Mouse (Mus musculus): ENCODE measurements around the gene Gm8994. TPM values are rescaled to one million over a fixed set of nuclear protein-coding genes. Genes with fewer than 3 reads are reported as not detected.
"Not testable (repeated sequence)": the region's sequence is repeated elsewhere in the genome, so short reads cannot be mapped to it uniquely, and the experiment has no call there.

The Gm8994 gene
- polyA plus RNA-seq (2012; rRNA removed), result 0.04 TPM in 1 of 2 replicates, not detected in the other

DNA sequence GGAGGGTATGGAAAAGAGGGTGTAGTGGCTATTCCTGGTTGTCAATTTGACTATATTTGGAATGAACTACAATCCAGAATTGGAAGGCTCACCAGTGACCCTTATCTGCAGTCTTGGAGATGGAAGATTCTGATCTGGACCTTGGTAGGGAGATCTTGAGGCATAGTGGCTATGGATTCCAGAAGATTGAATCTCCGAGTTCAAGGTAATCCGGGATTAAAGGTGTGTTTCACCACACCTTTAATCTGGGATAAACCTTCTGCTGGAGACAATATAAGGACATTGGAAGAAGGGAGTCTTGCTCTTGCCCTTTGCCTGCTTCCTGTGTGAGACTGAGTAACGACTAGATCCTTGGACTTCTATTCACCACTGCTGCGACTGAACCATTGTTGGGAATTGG lies at the start of gene Gm8994:
Gm8994 (plus strand) TSS at position 301 of the 400 bp plus-strand sequence.
- not testable (repeated sequence) for DNase-seq (ENCODE audit: low spot score)

DNA sequence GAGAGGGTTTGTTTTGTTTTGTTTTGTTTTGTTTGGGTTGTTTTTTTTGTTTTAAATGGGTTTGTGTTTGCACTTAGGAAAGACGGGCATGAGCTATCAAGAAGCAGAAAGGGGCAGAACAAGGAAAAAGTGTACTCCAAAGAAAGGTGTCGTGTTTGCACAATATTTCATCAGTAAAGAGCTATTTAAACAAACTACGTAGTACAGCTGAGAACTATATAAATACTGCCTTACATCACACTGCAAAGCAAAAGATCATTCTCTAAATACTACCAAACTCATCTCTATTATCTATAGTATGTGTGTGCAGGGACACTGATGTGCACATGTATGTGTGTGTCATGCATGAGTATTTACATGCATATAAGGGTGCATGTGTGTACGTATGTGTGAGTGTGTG lies 49.7 kb upstream of the Gm8994 start:
- DNase-seq (ENCODE audit: low spot score), result no peak

DNA sequence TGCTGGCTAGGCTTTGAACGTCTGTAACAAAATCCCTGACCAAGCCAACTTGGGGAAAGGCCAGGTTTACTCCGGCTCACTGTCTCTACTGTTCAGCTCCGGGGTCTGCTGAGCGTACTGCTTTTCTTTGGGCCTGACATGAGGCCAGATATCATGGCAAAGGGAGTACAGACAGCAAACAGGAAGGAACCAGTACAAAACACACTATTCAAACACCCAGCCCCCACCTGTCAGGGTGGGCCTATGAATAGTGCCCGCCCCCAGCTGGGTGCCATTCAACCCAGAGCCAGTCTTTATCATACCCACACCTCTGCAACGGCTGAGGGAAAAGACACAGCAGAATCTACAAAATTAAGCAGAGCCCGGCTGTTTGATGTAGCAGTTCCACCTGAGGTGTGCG lies 42.8 kb upstream of the Gm8994 start:
- DNase-seq (ENCODE audit: low spot score), result no peak

DNA sequence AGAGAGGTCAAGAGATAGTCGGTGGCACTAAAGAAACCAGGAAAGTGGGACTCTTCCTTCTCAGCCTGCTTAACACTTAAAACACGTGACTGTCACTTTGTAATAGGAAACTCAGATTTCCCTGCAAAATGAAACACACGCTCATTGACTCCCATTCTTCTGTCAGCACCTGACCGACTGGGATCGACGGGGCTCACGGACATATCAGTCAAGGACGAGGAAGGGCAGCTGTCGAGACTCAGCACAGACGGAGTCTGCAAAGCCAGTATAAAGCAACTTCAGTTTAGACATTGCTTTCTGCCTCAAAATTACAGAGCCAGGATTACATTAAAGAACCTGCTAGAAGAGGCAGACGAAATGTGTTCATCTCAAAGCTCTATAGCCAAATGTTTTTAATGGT lies 41.2 kb upstream of the Gm8994 start:
- no peak for DNase-seq (ENCODE audit: low spot score)

DNA sequence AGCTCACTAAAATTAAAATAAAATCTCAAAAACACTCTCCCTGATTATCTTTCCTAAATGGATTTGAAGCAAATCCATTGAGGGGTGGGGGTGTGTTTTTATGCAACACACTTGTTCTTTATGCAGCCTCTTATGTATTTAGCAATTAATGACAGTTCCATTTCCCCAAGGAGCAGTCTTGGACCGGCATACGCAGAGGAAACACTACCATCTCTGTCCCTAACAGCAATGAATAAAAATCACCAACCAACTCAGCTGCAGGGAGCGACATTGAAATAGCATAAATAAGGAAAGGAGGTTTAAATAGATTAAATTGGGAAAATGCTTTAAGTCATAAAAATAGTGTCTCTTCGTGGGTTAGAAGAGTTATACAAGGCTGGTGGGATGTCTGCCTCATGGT lies 40.8 kb upstream of the Gm8994 start:
- DNase-seq (ENCODE audit: low spot score), result no peak

DNA sequence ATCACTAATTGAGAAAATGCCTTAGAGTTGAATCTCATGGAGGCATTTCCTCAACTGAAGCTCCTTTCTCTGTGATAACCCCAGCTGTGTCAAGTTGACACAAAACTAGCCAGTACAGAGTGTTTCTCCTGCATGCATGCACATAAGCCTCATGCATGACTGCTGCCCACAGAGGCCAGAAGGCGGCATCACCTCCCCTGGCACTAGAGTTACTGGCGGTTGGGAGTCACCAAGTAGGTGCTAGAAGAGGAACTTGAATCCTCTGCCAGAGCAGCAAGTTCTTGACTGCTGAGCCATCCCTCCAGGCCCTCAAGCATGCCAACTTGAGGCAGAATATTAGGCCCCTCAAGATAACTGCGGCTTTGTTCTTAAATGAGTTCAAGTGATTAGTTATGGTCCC lies 35.9 kb upstream of the Gm8994 start:
- no peak for DNase-seq (ENCODE audit: low spot score)

DNA sequence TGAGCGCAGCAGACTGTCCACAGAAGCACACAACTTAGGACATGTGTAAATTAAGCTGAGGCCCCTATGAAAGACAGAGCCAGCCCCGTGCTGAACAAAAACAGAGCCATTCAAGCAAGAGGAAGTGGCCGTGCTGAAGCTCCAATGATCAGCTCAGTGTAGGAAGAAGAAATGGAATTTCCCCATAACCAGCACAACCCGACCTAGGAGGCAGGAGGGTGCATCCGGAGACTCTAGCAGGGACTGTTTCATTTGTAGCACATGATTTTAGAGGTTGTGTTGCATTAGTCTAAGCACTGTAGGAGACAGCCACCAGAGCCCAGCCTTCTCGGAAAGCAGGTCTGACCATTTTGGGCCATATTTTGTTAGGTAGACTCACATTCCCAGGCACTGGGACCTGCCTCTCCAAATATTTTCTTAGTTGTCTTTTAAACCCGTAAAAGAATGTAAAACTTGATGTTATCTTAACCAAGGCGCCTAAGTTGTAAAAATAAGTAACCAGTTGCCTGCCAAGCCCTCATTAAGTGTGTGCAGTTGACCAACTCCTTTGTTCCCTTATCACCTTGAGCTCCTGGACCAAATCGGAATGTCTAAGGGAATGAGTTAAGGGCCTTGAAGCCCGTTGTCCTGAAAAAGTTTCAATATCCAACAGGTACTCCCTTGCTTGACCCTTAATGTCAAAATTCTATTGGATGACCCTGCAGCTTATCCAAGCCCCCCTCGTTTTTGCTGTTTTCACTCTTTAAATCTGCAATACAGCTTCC lies 35.2 kb upstream of the Gm8994 start:
- DNase-seq (ENCODE audit: low spot score), result no peak

DNA sequence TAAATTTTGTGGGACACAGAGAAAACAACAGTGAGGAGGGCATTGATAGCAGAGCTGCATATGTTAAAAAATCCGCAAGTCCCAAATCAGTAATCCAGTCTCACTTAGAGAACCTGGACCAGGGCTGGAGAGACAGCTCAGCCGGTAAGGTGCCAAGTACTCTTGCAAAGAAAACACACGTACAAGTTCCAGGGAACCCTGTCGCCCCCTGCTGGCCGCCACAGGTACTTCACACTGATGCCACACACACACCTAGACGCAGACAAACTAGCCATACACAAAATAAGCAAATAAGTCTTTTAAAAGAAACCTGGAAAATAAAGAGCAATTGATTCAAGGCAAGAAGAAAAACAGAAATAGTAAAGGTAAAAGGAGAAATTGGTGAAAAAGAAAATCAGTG lies 33.6 kb upstream of the Gm8994 start:
- no peak for DNase-seq (ENCODE audit: low spot score)

DNA sequence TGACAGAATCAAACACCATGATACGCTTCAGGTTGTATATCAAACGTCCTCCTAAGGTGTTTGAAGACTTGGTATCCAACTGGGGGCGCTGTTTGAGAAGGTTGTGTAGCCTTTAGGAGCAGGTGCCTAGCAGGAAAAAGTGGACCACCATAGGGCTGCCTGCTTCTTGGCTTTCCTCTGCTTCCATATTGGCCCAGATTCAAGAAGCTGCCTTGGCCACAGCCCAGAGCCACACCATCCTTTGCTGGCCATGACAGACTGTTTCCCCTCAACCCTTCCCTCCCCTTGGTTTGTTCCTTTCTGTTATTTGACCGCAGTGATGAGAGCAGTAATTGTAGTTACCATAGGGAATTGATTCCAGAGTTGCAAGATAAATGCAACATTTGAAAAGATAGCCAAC lies 31.5 kb upstream of the Gm8994 start:
- no peak for DNase-seq (ENCODE audit: low spot score)

DNA sequence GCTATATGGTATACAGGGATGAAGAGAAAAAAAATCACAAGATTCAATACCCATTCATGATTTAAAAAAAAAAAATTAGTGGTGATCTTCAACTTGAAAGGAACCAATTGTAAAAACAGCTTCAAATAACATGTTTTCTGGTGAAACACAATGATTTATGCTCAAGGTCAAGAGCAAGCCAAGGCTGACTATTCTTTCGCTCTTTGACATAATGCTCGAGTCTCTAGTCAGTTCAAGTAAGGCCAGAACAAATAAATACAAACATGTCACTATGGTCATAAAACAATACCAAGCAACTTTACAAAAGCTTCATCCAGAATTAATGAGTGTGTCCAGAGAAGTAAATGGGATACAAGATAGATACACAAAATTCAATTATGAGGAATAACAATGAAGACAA lies 31.1 kb upstream of the Gm8994 start:
- DNase-seq (ENCODE audit: low spot score), result no peak

DNA sequence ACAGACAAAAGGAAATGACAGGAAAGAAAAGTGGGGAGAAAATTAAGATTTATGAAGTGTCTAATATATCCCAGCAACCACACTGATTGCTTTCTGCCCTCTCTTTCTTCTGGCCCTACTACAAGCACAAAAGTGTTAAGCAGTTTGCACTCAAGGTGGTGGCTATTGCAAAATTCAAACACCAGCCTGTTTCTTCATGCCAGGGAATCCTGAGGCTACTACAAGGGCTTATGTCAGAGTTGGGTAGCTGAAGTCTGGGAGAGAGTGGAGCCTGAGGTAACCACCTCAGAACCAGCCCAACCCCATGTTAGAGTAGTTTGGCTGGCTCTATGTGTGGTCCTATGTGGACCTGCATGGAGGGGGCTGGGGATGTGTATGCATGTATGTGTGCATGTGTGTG lies 23.8 kb upstream of the Gm8994 start:
- DNase-seq (ENCODE audit: low spot score), result no peak

DNA sequence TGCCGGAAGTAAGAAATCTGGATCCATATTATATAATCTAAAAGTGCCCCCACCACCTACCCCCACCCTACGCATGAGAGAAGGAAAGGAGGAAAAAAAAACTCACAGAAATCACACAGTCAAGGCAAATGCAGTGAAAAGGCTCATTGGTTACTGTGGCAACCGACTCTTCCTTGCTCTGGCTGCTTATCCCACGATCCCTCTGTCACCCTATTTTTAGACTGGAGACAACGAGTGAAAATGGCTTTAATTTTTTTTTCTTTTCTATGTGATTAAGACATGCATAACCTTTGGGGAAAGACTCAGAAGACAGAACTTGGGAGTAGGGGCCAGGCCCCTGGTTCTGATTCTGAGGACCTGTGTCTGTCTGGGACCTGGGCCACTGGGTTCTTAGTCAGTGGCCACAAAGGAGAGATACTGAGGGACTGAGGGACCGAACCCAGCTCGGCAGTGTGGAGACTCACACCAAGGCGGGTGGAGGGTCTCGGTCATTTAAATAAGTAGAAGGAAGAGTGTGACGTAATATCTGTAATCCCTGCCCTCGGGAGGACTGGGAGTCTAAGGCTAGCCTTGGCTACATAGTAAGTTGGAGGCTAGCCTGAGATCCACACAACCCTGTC lies 22.9 kb upstream of the Gm8994 start:
- DNase-seq (ENCODE audit: low spot score), result no peak

DNA sequence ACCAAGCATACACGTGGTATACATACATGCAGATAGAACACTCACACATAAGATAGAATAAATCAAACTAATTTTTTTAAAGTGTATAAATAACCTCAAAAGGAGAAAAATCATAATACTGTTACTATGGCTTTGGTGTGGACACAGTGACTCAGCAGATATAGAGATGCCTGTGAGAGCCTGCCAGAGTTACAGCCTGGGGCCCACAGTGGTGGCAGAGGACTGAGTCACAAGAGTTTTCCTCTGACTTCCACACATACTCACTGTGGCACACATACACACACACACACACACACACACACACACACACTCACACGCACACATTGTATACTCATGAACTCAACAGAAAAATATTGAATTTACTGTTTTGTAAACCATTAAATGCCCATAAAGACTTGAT lies 17.9 kb upstream of the Gm8994 start:
- DNase-seq (ENCODE audit: low spot score), result no peak

DNA sequence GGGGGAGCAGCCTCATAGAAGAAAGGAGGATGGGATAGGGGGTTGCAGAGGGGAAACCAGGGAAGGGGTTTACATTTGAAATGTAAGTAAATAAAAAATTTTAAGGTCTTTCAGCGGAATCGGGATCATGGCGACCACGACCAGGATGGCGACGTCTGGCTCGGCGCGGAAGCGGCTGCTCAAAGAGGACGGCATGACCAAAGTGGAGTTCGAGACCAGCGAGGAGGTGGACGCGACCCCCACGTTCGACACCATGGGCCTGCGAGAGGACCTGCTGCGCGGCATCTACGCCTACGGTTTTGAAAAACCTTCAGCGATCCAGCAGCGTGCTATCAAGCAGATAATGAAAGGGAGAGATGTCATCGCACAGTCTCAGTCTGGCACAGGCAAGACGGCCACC lies 1.1 kb downstream of the Gm8994 start:
- DNase-seq (ENCODE audit: low spot score), result not testable (repeated sequence)

DNA sequence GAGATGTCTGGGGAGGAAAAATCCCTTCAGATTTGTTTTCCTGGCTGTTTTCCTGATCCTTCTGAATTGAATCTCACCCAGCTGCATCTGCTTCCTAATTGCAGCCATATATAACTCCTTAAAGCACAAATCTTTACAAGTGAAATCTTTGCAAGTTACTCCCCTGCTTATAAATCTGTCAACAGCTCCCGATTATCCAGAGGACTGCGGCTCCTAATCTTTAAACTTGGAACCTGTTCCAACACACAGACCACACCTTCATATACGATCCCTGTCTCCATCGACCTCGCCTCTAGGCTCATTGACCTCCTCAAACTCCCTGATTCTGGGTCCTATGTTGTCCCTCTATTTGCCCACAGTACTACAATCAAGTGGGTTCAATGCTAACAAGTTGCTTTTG lies 13.3 kb downstream of the Gm8994 start:
- no peak for DNase-seq (ENCODE audit: low spot score)

DNA sequence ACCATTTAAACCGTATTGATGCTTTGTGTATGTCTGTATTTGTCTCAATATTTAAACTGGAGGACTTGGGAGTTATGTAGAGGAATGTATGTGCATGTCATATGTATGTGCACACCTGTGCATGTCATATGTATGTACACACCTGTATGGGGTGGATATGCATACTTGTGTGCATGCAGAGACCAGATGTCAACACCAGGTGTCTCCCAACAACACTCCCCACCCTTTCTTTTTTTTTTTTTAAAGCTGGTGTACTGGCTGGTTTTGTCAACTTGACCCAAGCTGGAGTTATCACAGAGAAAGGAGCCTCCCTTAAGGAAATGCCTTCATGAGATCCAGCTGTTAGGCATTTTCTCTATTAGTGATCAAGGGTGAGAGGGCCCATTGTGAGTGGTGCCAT lies 13.8 kb downstream of the Gm8994 start:
- DNase-seq (ENCODE audit: low spot score), result no peak

DNA sequence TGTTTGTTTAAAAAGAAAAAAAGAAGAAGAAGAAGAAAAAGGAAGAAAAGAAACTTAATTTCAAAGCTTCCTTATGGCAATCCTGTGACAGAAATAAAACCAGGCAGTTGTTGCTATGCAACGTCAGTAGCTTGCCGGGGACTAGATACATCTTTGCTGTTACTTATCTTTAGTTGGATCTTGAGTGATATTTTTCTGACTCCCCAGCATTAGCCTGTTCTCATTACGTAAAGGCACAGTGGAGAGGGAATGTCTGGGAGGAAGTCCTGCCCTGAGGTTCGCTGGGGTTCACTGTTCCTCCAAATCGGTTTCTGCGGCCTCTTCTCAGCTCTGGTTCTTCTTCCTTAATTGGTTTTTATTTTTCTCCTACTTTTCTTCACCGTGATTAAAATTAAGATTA lies 16.5 kb downstream of the Gm8994 start:
- DNase-seq (ENCODE audit: low spot score), result no peak

DNA sequence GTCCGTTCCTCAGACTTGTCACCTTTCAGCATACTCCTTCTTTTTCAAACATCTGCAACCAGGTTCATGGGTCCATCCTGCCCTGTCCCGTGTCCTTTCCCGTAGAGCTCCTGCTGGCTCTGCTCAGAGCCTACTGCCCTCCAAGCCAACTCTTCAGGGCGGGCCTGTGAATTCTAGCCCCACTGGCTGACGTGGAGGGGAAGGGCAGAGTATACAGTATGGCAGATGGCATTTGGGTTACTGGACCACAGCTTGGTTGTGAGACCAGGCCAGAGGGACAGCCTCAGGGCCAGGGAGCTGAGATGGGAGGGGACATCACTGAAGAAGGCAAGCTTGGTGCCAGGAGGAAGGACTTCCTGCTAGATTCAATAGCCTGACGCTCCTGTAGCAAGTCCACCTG lies 17.7 kb downstream of the Gm8994 start:
- no peak for DNase-seq (ENCODE audit: low spot score)

DNA sequence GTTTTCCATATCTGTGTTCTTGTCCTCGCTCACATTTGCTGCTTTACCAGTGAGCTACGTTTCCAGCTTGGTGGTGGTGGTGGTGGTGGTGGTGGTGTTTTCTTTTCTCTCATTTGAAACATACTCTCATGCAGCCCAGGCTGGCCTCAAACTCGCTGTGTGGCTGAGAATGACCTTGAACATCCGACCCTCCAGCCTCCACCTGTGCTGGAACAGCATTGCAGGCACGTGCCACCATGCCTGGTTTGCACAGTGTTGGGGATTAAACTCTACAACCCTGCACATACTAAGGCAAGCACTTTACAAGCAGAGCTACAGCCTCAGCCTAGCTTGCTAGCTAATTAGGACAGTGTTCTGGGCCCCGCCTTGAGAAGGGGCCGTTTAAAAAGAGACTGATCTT lies 18.3 kb downstream of the Gm8994 start:
- DNase-seq (ENCODE audit: low spot score), result no peak

DNA sequence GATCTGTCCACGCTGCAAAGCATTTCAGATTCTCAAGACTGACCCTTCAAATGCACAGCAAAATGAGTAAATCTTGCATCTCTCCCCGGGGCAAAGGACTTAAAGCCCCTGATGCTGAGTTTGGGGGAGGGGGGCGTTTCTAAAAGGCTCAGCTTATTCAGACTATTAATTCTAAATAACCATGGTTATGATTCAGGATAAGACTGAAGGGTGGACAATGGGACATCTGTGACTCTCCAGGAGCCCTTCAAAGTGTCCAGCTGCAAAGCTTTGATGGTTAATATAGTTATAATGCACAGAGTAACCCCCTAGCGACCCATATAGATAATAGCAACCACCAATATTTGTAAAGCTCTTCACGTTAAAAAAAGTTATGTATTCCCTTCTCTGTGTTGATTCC lies 19.7 kb downstream of the Gm8994 start:
- no peak for DNase-seq (ENCODE audit: low spot score)

DNA sequence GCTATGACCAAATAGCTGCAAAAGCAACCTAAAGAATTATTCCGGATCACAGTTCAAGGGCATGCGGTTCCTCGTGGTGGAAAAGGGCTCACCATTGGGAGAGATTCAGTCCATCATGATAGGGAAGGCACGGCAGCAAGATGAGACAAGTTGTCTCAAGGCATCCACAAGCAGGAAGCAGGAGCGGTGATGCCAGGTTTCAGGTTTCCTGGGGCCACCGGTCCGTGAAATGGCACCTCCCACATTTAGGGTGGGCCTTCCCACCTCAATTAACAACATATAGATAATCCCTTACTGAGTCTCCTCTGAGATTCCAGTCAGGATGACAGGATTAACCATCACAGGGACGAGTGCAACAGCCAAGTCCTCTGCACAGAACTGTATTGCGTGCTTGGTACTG lies 20.3 kb downstream of the Gm8994 start:
- no peak for DNase-seq (ENCODE audit: low spot score)

DNA sequence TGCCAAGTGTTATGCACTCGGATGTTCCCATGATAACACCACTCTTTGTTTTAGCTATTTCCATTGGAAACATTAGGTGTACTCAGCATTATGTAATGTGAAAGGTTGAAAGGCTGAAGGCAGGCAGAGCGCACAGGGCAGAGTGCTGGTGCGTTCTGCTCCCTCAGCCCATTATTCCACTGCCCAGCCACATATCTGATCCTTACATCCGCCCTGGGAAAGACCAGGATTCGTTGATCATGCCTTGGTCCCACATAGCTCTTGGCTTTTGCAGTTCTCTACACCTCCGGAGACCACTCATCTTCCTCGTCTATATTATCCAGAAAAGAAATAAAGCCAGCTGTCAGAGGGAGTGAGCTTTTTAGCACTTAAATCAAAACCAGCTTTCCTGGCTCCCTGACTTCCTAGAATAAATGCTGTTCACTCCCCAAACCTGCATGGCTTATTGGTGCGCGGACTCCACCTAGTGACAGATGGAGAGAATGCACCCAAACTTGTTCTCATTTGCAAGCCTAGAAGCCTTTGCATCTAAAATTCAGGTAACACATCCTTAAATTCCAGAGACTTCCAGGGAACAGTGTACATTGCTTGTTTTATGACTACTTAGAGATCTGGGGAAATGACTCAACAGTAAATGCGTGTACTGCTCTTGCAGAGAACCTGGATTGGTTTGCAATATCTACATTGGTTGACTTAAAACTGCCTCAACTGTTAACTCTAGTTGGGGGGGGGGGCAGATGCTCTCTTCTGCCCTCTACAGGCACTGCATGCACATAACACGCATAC lies 26.3 kb downstream of the Gm8994 start:
- DNase-seq (ENCODE audit: low spot score), result no peak

DNA sequence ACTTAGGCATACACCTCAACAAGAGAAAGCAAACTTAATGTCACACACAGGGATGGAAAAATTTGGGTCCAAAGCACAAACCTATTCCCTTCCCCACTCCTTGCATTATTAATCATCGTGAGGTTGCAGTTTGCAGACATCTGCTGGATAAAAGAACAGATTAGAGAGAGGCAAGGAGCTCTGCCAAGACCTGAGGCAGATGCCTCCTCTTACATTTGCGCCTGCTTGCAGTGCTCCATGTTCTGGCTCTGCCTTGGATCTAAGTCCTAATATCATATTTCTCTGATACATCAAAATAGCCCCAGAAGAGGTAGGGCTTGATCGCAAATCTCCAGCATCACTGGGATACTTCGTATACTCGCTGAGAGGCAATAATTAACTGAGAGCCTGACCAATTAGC lies 31.1 kb downstream of the Gm8994 start:
- no peak for DNase-seq (ENCODE audit: low spot score)
